Mouse (Mus musculus) liver, adult 2 months (tissue): ENCODE data around the gene Zdhhc22. TPM values are rescaled to one million over a fixed set of nuclear protein-coding genes. Genes with fewer than 3 reads are reported as not detected.
A peak's percentile ranks its signal among the peaks of the same experiment; 100 is the strongest.

ENCODE experiments used
- DNase-seq: peaks from one replicate; pipeline ENCODE4 v3.0.0-alpha.2; 2011; ENCODE audit warnings: low read depth, low spot score; ENCODE audit errors: extremely low read depth
- H3K27ac ChIP-seq: fragments of 200-500 bp; replicated peaks from 2 replicates; pipeline ENCODE4 v1.5.1; 2012; ENCODE audit warnings: low read depth, mild to moderate bottlenecking, control low read depth, inconsistent platforms, low read length; ENCODE audit not compliant: insufficient read depth
- H3K27me3 ChIP-seq: fragments of 200-500 bp; 2 replicates; pipeline ENCODE4 v1.6.1; 2012; ENCODE audit warnings: mild to moderate bottlenecking, moderate library complexity, low read length, inconsistent platforms; ENCODE audit not compliant: control insufficient read depth, insufficient read depth
- H3K36me3 ChIP-seq: fragments of 200-500 bp; 2 replicates; pipeline ENCODE4 v1.6.1; 2012; ENCODE audit warnings: low read length, inconsistent platforms; ENCODE audit not compliant: control insufficient read depth, insufficient read depth
- H3K4me1 ChIP-seq: fragments of 200-500 bp; 2 replicates; pipeline ENCODE4 v1.6.1; 2011; ENCODE audit warnings: low read length; ENCODE audit not compliant: control insufficient read depth, insufficient read depth
- H3K4me3 ChIP-seq: fragments of 200-500 bp; 2 replicates; pipeline ENCODE4 v1.5.1; 2011; ENCODE audit warnings: low read depth, mild to moderate bottlenecking, control low read depth, low read length, moderate library complexity; ENCODE audit not compliant: insufficient read depth
- H3K79me2 ChIP-seq: fragments of 200-500 bp; 2 replicates; pipeline ENCODE4 v1.6.1; 2012; ENCODE audit warnings: inconsistent platforms, mild to moderate bottlenecking, low read length, moderate library complexity; ENCODE audit not compliant: control insufficient read depth, insufficient read depth
- H3K9ac ChIP-seq: fragments of 200-500 bp; 2 replicates; pipeline ENCODE4 v1.6.1; 2012; ENCODE audit warnings: low read depth, mild to moderate bottlenecking, control low read depth, inconsistent platforms, low read length
- CTCF ChIP-seq: fragments of 200-500 bp; IDR thresholded peaks from 2 replicates; pipeline ENCODE4 v1.5.1; 2011; ENCODE audit warnings: low read depth, low read length, control low read depth
- POLR2A ChIP-seq: fragments of 200-500 bp; IDR thresholded peaks from 2 replicates; pipeline ENCODE4 v1.6.1; 2011; ENCODE audit warnings: low read length, control low read depth; ENCODE audit not compliant: insufficient read depth; ENCODE audit errors: extremely low read depth
- WGBS: fragments of 180-500 bp; shearing (Covaris S2); methylation state at CpG from one replicate; pipeline ENCODE4 v1.1.7; 2018; 5-methylcytosine and 5-hydroxymethylcytosine counted together
- polyA plus RNA-seq: library from polyadenylated mRNA; depleted of rRNA; stranded (reverse); fragments of >200 nt; gene quantifications from 2 replicates; pipeline ENCODE4 v1.2.3, GENCODE M21; 2012
- total RNA-seq: library from RNA; depleted of rRNA; stranded (reverse); fragments of >200 nt; gene quantifications from 2 replicates; pipeline ENCODE4 v1.2.3, GENCODE M21; 2014

Gene Zdhhc22
- total and polyA plus RNA-seq, 2 experiments = not detected

GRCm38 (mm10) chr12:86959661-86960060, 30.6 kb downstream of the Zdhhc22 start:
- DNase-seq = no peak
- no peaks in the 10 kb centered on the region for H3K4me1 ChIP-seq
- 97% methylated on average over 5 of the region's 5 CpGs for WGBS
- no peak overlapping the region for H3K27ac ChIP-seq
- no peak for TF ChIP-seq CTCF
- no peak for TF ChIP-seq POLR2A
- peaks cover 61% of the 10 kb centered on the region for H3K36me3 ChIP-seq
- H3K27me3 ChIP-seq = no peaks in the 10 kb centered on the region
- H3K4me3 ChIP-seq = no peak overlapping the region
- H3K79me2 ChIP-seq = no peaks in the 10 kb centered on the region
- no peak overlapping the region for H3K9ac ChIP-seq

GRCm38 (mm10) chr12:86958558-86958957, 31.7 kb downstream of the Zdhhc22 start:
- H3K27ac ChIP-seq = no peak overlapping the region
- H3K79me2 ChIP-seq = no peaks in the 10 kb centered on the region
- H3K4me1 ChIP-seq = no peaks in the 10 kb centered on the region
- DNase-seq = no peak
- no peak overlapping the region for H3K9ac ChIP-seq
- TF ChIP-seq CTCF (no peak), POLR2A (no peak)
- WGBS = 93% methylated on average over 5 of the region's 5 CpGs
- no peaks in the 10 kb centered on the region for H3K27me3 ChIP-seq
- peaks cover 62% of the 10 kb centered on the region for H3K36me3 ChIP-seq
- no peak overlapping the region for H3K4me3 ChIP-seq

- Histone ChIP-seq H3K27ac (no peak overlapping the region), H3K4me3 (no peak overlapping the region), H3K4me1 (no peaks in the 10 kb centered on the region; the same call in 1 of the 2 replicates), H3K36me3 (peaks cover 49% of the 10 kb centered on the region), H3K27me3 (no peaks in the 10 kb centered on the region), H3K79me2 (no peaks in the 10 kb centered on the region), H3K9ac (no peak overlapping the region)
- DNase-seq = no peak
- TF ChIP-seq CTCF = no peak
- TF ChIP-seq POLR2A = no peak
- 93% methylated on average over 2 of the region's 2 CpGs for WGBS
Measured at GRCm38 (mm10) chr12:86955894-86956293, 34.3 kb downstream of the Zdhhc22 start.

- DNase-seq = peak; percentile 61
- TF ChIP-seq CTCF (no peak), POLR2A (no peak)
- 66% methylated on average over 10 of the region's 10 CpGs for WGBS
- H3K27ac ChIP-seq = no peak overlapping the region; the same call in 1 of the 2 replicates
- peaks cover 8% of the 10 kb centered on the region; the same call in 1 of the 2 replicates for H3K79me2 ChIP-seq
- H3K4me3 ChIP-seq = no peak overlapping the region
- peaks cover 29% of the 10 kb centered on the region for H3K36me3 ChIP-seq
- peaks cover 5% of the 10 kb centered on the region for H3K4me1 ChIP-seq
- H3K9ac ChIP-seq = no peak overlapping the region
- H3K27me3 ChIP-seq = no peaks in the 10 kb centered on the region
Measured at GRCm38 (mm10) chr12:86952331-86952850, 37.8 kb downstream of the Zdhhc22 start.

GRCm38 (mm10) chr12:86950961-86951360, 39.3 kb downstream of the Zdhhc22 start:
- Histone ChIP-seq H3K36me3 (peaks cover 19% of the 10 kb centered on the region), H3K27ac (no peak overlapping the region), H3K79me2 (peaks cover 8% of the 10 kb centered on the region; the same call in 1 of the 2 replicates), H3K27me3 (no peaks in the 10 kb centered on the region), H3K4me1 (peaks cover 9% of the 10 kb centered on the region), H3K4me3 (no peak overlapping the region), H3K9ac (no peak overlapping the region)
- peak; percentile 43 for DNase-seq
- TF ChIP-seq CTCF = no peak
- TF ChIP-seq POLR2A = no peak
- WGBS = 95% methylated on average over 3 of the region's 3 CpGs

- Histone ChIP-seq H3K27ac (no peak overlapping the region), H3K4me3 (no peak overlapping the region), H3K36me3 (peaks cover 14% of the 10 kb centered on the region), H3K4me1 (peaks cover 10% of the 10 kb centered on the region), H3K9ac (no peak overlapping the region), H3K79me2 (peaks cover 8% of the 10 kb centered on the region; the same call in 1 of the 2 replicates), H3K27me3 (no peaks in the 10 kb centered on the region)
- WGBS = 67% methylated on average over 16 of the region's 16 CpGs
- TF ChIP-seq CTCF (no peak), POLR2A (no peak)
- DNase-seq = peak; percentile 76
Measured at GRCm38 (mm10) chr12:86950161-86950960, 39.9 kb downstream of the Zdhhc22 start.
